ENCODE assay signal across 31 mouse cellular contexts in genomic region chr12:36241171-36241570, GRCm38 (mm10). TPM values are rescaled to one million over a fixed set of nuclear protein-coding genes. Genes with fewer than 3 reads are reported as not detected.
A peak's percentile ranks its signal among the peaks of the same experiment; 100 is the strongest.
DNase-seq lines count a peak whose midpoint lies in the region; ATAC-seq lines count a peak whose summit lies in the region.
"Had no signal": no experiment of that assay in that cellular context is flagged by ENCODE, and none has a peak within 500 bp of the region (broad histone marks: within the 10 kb centered on the region; RNA-seq: fewer than 3 reads in every experiment).

No protein-coding gene starts in this region.

- no peaks in the 10 kb centered on the region for H3K36me3 ChIP-seq in forebrain, embryonic 12.5 days (replicated peaks)
- H3K36me3 ChIP-seq in hindbrain, embryonic 12.5 days, result no peaks in the 10 kb centered on the region
- H3K36me3 ChIP-seq: embryonic facial prominence, embryonic 15.5 days; G1E; heart, embryonic 12.5 days had no signal

- 90% methylated on average over 3 of the region's 3 CpGs for WGBS in forebrain, embryonic 12.5 days
- 83% methylated on average over 3 of the region's 3 CpGs for WGBS in hindbrain, embryonic 12.5 days

- peak; percentile 46 for ATAC-seq in inflammation-experienced regulatory T-cells, adult 6 months
- no peak for ATAC-seq in forebrain, embryonic 12.5 days (ENCODE audit: low FRiP score)
- ATAC-seq in hindbrain, embryonic 12.5 days (ENCODE audit: low FRiP score), result no peak
- ATAC-seq: forebrain, embryonic 16.5 days; hindbrain, postnatal 0 days; intestine, embryonic 16.5 days had no signal

- H3K27me3 ChIP-seq in forebrain, embryonic 12.5 days, result no peaks in the 10 kb centered on the region
- no peaks in the 10 kb centered on the region for H3K27me3 ChIP-seq in hindbrain, embryonic 12.5 days
- H3K27me3 ChIP-seq: embryonic facial prominence, embryonic 15.5 days; heart, embryonic 12.5 days had no signal

- H3K27ac ChIP-seq in forebrain, embryonic 12.5 days, result no peak overlapping the region
- H3K27ac ChIP-seq in hindbrain, embryonic 12.5 days, result no peak overlapping the region
- H3K27ac ChIP-seq: embryonic facial prominence, embryonic 15.5 days; hindbrain, postnatal 0 days had no signal

- intact Hi-C loops in heart, postnatal 25 days (cut with DNase I), result no loop called here

- no peak overlapping the region for H3K4me3 ChIP-seq in forebrain, embryonic 12.5 days (replicated peaks)
- H3K4me3 ChIP-seq in hindbrain, embryonic 12.5 days, result no peak overlapping the region
- H3K4me3 ChIP-seq: embryonic facial prominence, embryonic 15.5 days; erythroblast, embryonic 14.5 days; heart, embryonic 12.5 days had no signal

- H3K4me2 ChIP-seq in forebrain, embryonic 12.5 days, result no peak overlapping the region
- no peak overlapping the region for H3K4me2 ChIP-seq in hindbrain, embryonic 12.5 days (replicated peaks)
- H3K4me2 ChIP-seq: embryonic facial prominence, embryonic 15.5 days; heart, embryonic 12.5 days had no signal

- no peaks in the 10 kb centered on the region for H3K4me1 ChIP-seq in forebrain, embryonic 12.5 days
- H3K4me1 ChIP-seq in hindbrain, embryonic 12.5 days, result no peaks in the 10 kb centered on the region
- H3K4me1 ChIP-seq: embryonic facial prominence, embryonic 15.5 days; heart, embryonic 12.5 days had no signal

- no peaks in the 10 kb centered on the region for H3K9me3 ChIP-seq in forebrain, embryonic 12.5 days
- H3K9me3 ChIP-seq in hindbrain, embryonic 12.5 days (replicated peaks), result no peaks in the 10 kb centered on the region
- H3K9me3 ChIP-seq: embryonic facial prominence, embryonic 15.5 days; G1E; heart, embryonic 12.5 days had no signal

- peak; percentile 1 for DNase-seq in 3134 (ENCODE audit: extremely low read depth, insufficient read length, low spot score)
- DNase-seq in CD4-positive helper T cell, adult 2 months (ENCODE audit: low read depth, low spot score), result peak; percentile 20
- peak; percentile 14 for DNase-seq in NIH3T3 (ENCODE audit: low read depth)
- no peak for DNase-seq in heart, postnatal 25 days (ENCODE audit: low spot score)
- DNase-seq: adrenal gland, postnatal 14 days; B cell, adult 2 months; cerebellum, adult 18-20 months; cerebellum, postnatal 10 days; embryo, embryonic 11 days; gastrocnemius, postnatal 14 days; heart, postnatal 36 days; kidney, adult 2 months had no signal

- H3K9ac ChIP-seq in forebrain, embryonic 12.5 days, result no peak overlapping the region
- H3K9ac ChIP-seq in hindbrain, embryonic 12.5 days, result no peak overlapping the region
- H3K9ac ChIP-seq: embryonic facial prominence, embryonic 15.5 days; heart, embryonic 12.5 days had no signal

RNA-seq across cellular contexts. Expression of gene Lrrc72, which starts 12.0 kb away (rescaled TPM):
- polyA plus RNA-seq in inflammation-experienced regulatory T-cells, adult 6 months (2017; shearing (Covaris generic)), result under 1 TPM in 1 of 3 experiments, not detected in 2; 0.54 TPM
- total RNA-seq in heart, postnatal 25 days (2021), result not detected
- not detected in 2 replicates for polyA plus RNA-seq in forebrain, embryonic 12.5 days (2016; fragmentation: Nextera tagmentation; extraction: Ambion mirVana)
- polyA plus RNA-seq in hindbrain, embryonic 12.5 days (2016; fragmentation: Nextera tagmentation; extraction: Ambion mirVana), result not detected in 2 replicates
- total RNA-seq: adrenal gland, adult 18-20 months; adrenal gland, postnatal 14 days; common myeloid progenitor, adult 5-6 weeks; G1E; gastrocnemius, adult 18-20 months; gastrocnemius, postnatal 14 days; heart, adult 8-10 months; heart, postnatal 36 days; hindbrain, postnatal 0 days had no signal
- polyA plus RNA-seq: embryonic facial prominence, embryonic 11.5 days; embryonic facial prominence, embryonic 15.5 days; erythroblast, embryonic 14.5 days; forebrain, embryonic 11.5 days; forebrain, embryonic 16.5 days; G1E; gonadal fat pad, adult 2 months; heart, embryonic 12.5 days; heart, embryonic 16.5 days; hindbrain, embryonic 11.5 days; hindbrain, postnatal 0 days; intestine, embryonic 16.5 days; kidney, adult 2 months had no signal
